Mouse (Mus musculus): ENCODE data around the gene Pam. TPM values are rescaled to one million over a fixed set of nuclear protein-coding genes. Genes with fewer than 3 reads are reported as not detected.

The Pam gene
- polyA plus RNA-seq, 1 experiment from 2014 or later, result 65.9 TPM

DNA sequence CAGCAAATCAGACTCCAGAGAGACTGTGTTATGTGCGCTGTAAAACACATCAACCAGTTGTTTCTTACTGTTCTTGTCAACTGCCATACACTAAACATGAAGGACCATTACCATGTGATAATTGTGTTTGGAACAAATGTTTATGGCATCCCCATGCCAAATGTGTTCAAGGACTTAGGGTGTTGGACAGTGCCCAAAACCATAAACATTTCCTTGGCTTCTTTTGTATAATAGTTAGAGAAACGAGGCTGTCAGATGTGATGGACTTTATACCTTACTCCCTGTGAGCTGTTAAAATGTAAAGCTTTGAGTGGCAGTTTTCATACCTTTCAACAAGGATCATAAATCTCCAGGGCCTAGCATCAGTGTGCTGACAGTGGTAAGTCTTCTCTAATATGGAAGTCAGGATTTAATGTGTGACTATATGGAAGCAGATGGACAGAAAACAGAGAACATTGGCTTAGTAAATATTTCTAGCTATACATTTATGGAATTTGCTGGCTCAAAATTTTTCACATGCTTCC, 169.4 kb downstream of the Pam start:
- Histone ChIP-seq H3K9me3 (ENCODE audit: control insufficient read depth) (no peaks in the 10 kb centered on the region), H3K27ac (ENCODE audit: low read depth, low read length) (peak overlapping the region; percentile 58; the same call in 1 of the 2 replicates), H3K4me2 (replicated peaks; ENCODE audit: low read depth) (no peak overlapping the region), H3K36me3 (ENCODE audit: control insufficient read depth, insufficient read depth) (peaks cover under 1% of the 10 kb centered on the region; the same call in 1 of the 2 replicates), H3K9ac (ENCODE audit: low read depth, low read length) (no peak overlapping the region), H3K4me1 (replicated peaks; ENCODE audit: control insufficient read depth, insufficient read depth, low read length) (no peaks in the 10 kb centered on the region), H3K4me3 (ENCODE audit: low read depth, low read length) (no peak overlapping the region), H3K27me3 (replicated peaks; ENCODE audit: control insufficient read depth, insufficient read depth, low read length) (no peaks in the 10 kb centered on the region)
- peak; percentile 82 for ATAC-seq
- WGBS, result 56% methylated on average over 2 of the region's 2 CpGs
- TF ChIP-seq CTCF (IDR thresholded peaks at IDR 0.05; ENCODE audit: low read depth), result no peak

DNA sequence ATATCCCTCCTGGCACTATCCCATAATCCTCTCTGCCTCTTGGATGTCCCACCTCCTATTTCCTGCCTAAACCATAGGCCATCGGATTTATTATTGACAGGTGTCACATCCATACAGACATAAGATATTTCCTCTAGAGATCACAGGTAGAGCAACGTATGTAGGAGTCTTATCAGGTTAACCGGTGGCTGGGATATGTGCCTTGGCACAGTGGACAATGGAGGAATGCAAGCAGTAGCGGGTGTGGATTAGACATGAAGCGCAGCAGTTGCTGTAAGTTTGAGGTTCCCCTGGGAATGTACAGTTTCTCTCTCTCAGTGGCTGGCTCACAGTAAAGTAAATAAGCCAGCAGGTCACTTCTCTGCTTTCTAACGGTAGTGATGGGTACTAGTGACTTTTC, 173.1 kb downstream of the Pam start:
- no peak overlapping the region for H3K4me3 ChIP-seq (ENCODE audit: low read depth, low read length)
- TF ChIP-seq CTCF (IDR thresholded peaks at IDR 0.05; ENCODE audit: low read depth), result no peak
- no peaks in the 10 kb centered on the region for H3K9me3 ChIP-seq (ENCODE audit: control insufficient read depth)
- H3K27ac ChIP-seq (ENCODE audit: low read depth, low read length), result no peak overlapping the region
- 71% methylated on average over 6 of the region's 6 CpGs for WGBS
- H3K27me3 ChIP-seq (replicated peaks; ENCODE audit: control insufficient read depth, insufficient read depth, low read length), result no peaks in the 10 kb centered on the region
- no peak overlapping the region for H3K9ac ChIP-seq (ENCODE audit: low read depth, low read length)
- ATAC-seq, result no peak
- H3K36me3 ChIP-seq (ENCODE audit: control insufficient read depth, insufficient read depth), result peaks cover 3% of the 10 kb centered on the region; the same call in 1 of the 2 replicates
- H3K4me1 ChIP-seq (replicated peaks; ENCODE audit: control insufficient read depth, insufficient read depth, low read length), result no peaks in the 10 kb centered on the region
- no peak overlapping the region for H3K4me2 ChIP-seq (replicated peaks; ENCODE audit: low read depth)

DNA sequence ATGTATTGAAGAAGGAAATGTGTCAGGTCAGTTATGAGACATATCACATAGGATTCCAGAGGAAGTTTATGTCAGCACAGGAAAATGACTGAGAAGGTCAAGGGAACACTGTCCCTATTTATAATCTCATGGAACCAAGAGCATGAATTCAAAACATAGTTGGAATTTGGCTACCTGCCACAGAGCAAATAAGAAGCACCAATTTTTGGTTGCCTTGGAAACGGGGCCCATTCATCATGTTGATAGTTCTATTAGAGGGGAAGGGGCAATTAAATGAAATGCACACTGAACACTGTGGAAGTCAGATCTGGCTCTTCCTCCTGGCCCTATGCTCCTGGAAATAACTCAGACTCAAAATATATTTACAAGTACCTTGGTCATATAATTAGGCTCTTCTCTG, 173.6 kb downstream of the Pam start:
- peaks cover 3% of the 10 kb centered on the region; the same call in 1 of the 2 replicates for H3K36me3 ChIP-seq (ENCODE audit: control insufficient read depth, insufficient read depth)
- no peaks in the 10 kb centered on the region for H3K9me3 ChIP-seq (ENCODE audit: control insufficient read depth)
- no peak overlapping the region for H3K4me3 ChIP-seq (ENCODE audit: low read depth, low read length)
- H3K4me2 ChIP-seq (replicated peaks; ENCODE audit: low read depth), result no peak overlapping the region
- H3K9ac ChIP-seq (ENCODE audit: low read depth, low read length), result no peak overlapping the region
- H3K27me3 ChIP-seq (replicated peaks; ENCODE audit: control insufficient read depth, insufficient read depth, low read length), result no peaks in the 10 kb centered on the region
- 62% methylated on average over 1 of the region's 1 CpGs for WGBS
- no peak for ATAC-seq
- no peak for TF ChIP-seq CTCF (IDR thresholded peaks at IDR 0.05; ENCODE audit: low read depth)
- H3K27ac ChIP-seq (ENCODE audit: low read depth, low read length), result no peak overlapping the region
- no peaks in the 10 kb centered on the region for H3K4me1 ChIP-seq (replicated peaks; ENCODE audit: control insufficient read depth, insufficient read depth, low read length)

DNA sequence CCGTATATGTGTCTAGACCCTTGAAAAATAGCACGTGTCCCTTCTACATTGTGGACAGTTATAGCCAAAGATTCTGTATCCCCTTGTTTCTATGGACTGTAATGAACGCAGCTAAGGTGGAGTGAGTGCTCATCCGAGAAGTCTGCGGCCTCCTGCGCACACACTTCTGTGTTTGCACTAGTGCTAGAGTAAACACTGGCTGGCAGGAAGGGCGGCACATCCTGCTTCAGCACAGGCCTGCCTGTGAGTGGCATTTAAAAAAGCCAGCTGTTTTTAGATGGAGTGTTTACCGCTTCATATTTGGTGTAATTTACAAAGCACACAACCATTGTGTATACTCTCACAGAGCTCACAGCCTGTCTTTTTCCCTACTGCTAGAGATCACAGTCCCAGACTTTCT, 177.0 kb downstream of the Pam start:
- H3K4me2 ChIP-seq (replicated peaks; ENCODE audit: low read depth), result no peak overlapping the region
- H3K9ac ChIP-seq (ENCODE audit: low read depth, low read length), result no peak overlapping the region
- no peak for ATAC-seq
- H3K9me3 ChIP-seq (ENCODE audit: control insufficient read depth), result no peaks in the 10 kb centered on the region
- no peaks in the 10 kb centered on the region for H3K27me3 ChIP-seq (replicated peaks; ENCODE audit: control insufficient read depth, insufficient read depth, low read length)
- WGBS, result 17% methylated on average over 8 of the region's 8 CpGs
- H3K4me3 ChIP-seq (ENCODE audit: low read depth, low read length), result no peak overlapping the region
- H3K4me1 ChIP-seq (replicated peaks; ENCODE audit: control insufficient read depth, insufficient read depth, low read length), result no peaks in the 10 kb centered on the region
- TF ChIP-seq CTCF (IDR thresholded peaks at IDR 0.05; ENCODE audit: low read depth), result no peak
- H3K27ac ChIP-seq (ENCODE audit: low read depth, low read length), result no peak overlapping the region
- peaks cover 3% of the 10 kb centered on the region; the same call in 1 of the 2 replicates for H3K36me3 ChIP-seq (ENCODE audit: control insufficient read depth, insufficient read depth)

DNA sequence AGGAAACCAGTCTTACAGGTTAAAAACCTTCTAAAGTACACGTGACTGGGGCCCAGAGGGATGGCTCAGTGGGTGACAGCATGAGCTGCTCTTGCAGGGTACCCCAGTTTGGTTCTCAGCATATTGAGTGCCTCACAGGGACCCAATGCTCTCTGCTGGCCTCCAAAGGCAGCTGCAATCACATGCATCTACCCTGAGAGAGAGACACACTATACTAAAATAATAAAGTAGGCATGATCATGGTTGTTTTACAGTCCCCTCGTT, 178.5 kb downstream of the Pam start:
- Histone ChIP-seq H3K9ac (ENCODE audit: low read depth, low read length) (no peak overlapping the region), H3K4me1 (replicated peaks; ENCODE audit: control insufficient read depth, insufficient read depth, low read length) (no peaks in the 10 kb centered on the region), H3K4me2 (replicated peaks; ENCODE audit: low read depth) (no peak overlapping the region), H3K27me3 (replicated peaks; ENCODE audit: control insufficient read depth, insufficient read depth, low read length) (no peaks in the 10 kb centered on the region), H3K27ac (ENCODE audit: low read depth, low read length) (no peak overlapping the region), H3K9me3 (ENCODE audit: control insufficient read depth) (no peaks in the 10 kb centered on the region), H3K4me3 (ENCODE audit: low read depth, low read length) (no peak overlapping the region), H3K36me3 (ENCODE audit: control insufficient read depth, insufficient read depth) (peaks cover 3% of the 10 kb centered on the region; the same call in 1 of the 2 replicates)
- 82% methylated on average over 2 of the region's 2 CpGs for WGBS
- no peak for ATAC-seq
- TF ChIP-seq CTCF (IDR thresholded peaks at IDR 0.05; ENCODE audit: low read depth), result no peak

DNA sequence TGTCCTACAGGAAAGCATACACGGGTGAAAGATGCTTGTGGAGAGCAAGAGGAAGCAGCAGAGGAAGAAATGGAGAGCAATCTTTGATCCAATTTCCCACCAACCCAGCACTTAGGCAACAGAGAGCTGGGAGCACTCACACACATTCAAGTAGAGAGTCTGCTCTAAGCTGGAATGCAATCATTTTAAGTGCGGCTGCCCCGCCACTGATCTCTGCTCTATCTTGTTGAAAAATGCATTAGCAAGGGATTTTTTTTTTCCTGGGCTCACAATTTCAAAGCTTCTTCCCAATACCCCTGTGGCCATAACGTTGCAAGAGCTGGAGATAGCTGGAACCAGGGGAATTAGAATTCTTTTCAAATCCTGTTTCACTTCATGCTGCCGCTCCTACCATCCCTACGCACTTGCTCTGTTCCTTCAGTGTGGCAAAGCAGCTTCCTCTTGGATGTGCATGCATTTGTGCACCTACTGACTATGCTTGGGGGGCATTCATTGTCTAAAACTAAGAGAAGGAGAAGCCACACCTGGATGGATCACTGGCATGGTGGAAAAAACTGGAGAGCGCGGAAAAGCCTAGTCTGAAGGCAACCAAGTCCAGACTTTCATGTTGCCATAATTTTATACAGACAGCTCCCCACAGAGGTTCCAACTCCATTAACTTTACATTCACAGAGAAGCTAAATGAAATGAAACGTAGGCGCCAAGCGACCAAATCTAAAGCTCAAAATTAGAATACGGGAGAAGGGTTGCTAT, 179.1 kb downstream of the Pam start:
- no peaks in the 10 kb centered on the region for H3K9me3 ChIP-seq (ENCODE audit: control insufficient read depth)
- no peak for TF ChIP-seq CTCF (IDR thresholded peaks at IDR 0.05; ENCODE audit: low read depth)

More for the DNA sequence above, 179.1 kb downstream of the Pam start:
- Histone ChIP-seq H3K27me3 (replicated peaks; ENCODE audit: control insufficient read depth, insufficient read depth, low read length) (no peaks in the 10 kb centered on the region), H3K4me2 (replicated peaks; ENCODE audit: low read depth) (no peak overlapping the region), H3K9ac (ENCODE audit: low read depth, low read length) (no peak overlapping the region), H3K4me1 (replicated peaks; ENCODE audit: control insufficient read depth, insufficient read depth, low read length) (no peaks in the 10 kb centered on the region), H3K4me3 (ENCODE audit: low read depth, low read length) (no peak overlapping the region), H3K36me3 (ENCODE audit: control insufficient read depth, insufficient read depth) (peaks cover 3% of the 10 kb centered on the region; the same call in 1 of the 2 replicates), H3K27ac (ENCODE audit: low read depth, low read length) (no peak overlapping the region)
- WGBS, result 77% methylated on average over 12 of the region's 12 CpGs
- ATAC-seq, result no peak
